Mouse (Mus musculus) spleen, adult 2 months (tissue): Measurements from ENCODE around the gene Dbndd2.

Experiments
- CTCF ChIP-seq: fragments of 200-500 bp; IDR thresholded peaks from 2 replicates; pipeline ENCODE4 v1.5.1; 2011; ENCODE audit warnings: mild to moderate bottlenecking, inconsistent platforms; ENCODE audit not compliant: insufficient read depth, insufficient read length, insufficient replicate concordance; ENCODE audit errors: extremely low read depth
- POLR2A ChIP-seq: fragments of 200-500 bp; IDR thresholded peaks from 2 replicates; pipeline ENCODE4 v1.6.1; 2011; ENCODE audit warnings: low read depth, low read length, inconsistent platforms

GRCm38 (mm10) chr2:164517485-164518221, 31.7 kb downstream of the Dbndd2 start:
- peak; percentile 91 for TF ChIP-seq CTCF
- no peak for TF ChIP-seq POLR2A
